Mouse (Mus musculus) layer of hippocampus, postnatal 36 days (tissue): ENCODE measurements at regions not wholly inside any gene's neighbourhood (a gene's known extent, or its start where the extent isn't known, plus 50 kb on each side); places are given as distances from the start of the nearest gene placed in this dataset.

Experiments
- DNase-seq, 2 experiments: peaks; one replicate each; pipeline ENCODE4 v3.0.0; 2022

DNA sequence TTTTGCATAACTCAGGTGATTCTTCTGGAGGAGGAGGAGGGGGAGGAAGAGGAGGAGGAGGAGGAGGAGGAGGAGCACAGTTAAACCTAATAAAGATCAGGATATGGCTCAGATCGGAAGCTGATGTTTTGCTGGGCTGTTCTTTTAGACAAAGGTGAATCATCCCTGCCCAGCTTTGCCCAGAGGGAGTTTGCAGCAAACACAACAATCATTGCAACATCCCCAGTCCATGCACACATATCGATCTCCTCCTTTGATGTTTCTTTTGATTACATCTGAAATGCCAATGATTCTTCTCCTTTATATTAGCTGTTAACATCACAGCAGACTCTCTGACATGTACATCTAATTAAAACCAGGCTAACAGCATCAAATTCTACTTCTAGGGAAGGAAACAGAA, 156.9 kb downstream of the Dad1 start:
- no peak for DNase-seq

DNA sequence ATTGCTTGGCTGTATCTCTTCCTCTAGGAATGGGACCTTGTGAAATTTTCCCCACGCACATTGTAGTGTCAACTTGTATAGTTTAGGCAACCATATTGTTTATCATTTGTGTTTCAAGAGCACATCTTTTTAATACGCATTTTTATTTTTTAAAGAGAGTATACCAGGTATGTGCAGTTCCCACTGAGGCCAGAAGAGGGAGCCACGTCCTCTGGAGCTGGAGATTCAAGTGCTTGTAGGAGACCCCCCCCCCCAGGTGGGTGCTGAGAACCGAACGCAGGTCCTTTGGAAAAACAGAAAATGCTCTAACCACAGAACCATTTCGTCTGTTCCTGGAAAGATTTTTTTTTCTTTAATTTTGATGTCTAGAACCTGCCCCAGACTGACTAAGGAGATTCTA, 161.5 kb downstream of the Dad1 start:
- no peak for DNase-seq

DNA sequence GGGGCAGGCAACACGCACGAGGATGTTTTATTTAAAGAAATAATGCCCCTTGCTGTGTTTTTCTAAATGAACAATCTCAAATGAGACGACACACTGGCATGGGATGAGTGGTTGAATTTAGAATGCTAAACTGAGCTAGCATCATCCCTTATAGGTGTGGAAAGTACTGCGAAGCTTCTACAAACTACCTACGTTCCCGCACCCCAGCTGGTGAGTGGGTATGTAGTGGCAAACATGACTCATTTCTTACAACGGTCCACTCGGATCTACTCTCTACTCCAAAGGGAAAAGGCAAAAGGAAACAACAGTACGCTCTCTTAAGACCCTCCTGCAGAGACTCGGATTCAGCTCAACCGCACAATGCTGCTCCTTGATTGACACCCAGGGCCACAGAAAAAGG, 167.2 kb downstream of the Dad1 start:
- DNase-seq, result no peak

DNA sequence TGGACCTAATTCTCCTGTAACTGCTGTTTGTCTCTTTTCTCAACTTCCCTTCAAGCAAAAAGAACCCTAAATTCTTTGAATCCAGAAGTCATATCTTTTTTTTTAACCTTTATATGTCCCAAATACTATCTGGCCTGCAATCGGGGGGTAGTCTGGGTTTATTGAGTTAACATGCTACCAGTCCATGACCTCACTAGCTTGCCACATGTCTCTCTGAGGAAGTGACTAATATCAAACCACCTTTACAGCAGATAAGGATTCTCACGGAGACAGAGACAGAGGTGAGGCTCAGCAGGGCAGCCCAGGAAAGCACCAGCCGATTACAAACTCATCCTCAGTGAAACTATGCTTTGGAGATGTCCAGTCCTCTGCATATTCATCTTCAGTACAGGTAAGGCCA, 179.2 kb downstream of the Dad1 start:
- no peak for DNase-seq

DNA sequence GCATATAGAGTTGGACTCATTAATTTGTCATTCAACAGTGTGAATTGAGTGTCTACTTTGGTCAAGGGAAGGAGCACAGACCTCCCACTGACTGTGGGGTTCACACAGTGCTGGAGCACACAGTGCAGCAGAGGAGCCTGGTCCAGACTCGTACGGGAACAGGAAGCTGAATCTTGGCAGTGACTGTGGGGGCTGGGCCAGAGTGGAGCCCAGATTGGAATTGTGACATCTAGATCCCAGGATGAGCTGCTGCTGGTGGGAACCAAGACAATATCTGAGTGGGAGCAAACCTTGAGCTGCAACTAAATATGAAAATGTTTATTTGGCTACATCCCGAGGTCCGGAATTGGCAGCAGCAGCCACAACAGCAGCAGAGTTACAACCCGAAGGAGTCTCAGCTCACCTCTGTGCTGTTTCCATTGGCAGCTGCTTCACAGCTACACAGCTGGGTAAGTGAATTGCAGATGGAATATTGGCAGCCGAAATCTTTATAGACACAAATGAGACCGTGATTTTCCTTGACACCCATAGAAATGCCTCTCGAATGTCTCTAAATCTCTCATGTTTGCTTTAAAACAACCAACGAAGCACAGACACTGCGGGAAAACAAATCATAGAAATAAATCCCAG, 181.5 kb downstream of the Dad1 start:
- DNase-seq, result no peak

DNA sequence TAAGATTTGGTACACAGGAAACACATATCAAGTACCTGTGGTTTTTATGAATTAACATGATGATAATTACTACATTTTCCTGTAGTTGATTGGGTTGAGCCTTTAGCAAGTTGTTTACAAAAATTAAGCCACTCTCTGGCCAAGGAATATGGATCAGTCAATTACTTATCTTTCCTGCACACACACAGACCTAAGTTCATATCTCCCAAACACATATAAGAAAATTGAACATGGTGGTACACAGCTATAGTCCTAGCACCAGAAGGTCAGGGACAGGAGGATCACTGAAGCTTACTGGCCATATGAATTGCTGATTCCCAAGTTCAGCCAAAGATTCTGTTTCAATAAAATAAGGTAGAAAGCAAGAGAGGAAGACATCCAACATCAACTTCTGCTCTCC, 183.7 kb downstream of the Dad1 start:
- DNase-seq, result no peak

DNA sequence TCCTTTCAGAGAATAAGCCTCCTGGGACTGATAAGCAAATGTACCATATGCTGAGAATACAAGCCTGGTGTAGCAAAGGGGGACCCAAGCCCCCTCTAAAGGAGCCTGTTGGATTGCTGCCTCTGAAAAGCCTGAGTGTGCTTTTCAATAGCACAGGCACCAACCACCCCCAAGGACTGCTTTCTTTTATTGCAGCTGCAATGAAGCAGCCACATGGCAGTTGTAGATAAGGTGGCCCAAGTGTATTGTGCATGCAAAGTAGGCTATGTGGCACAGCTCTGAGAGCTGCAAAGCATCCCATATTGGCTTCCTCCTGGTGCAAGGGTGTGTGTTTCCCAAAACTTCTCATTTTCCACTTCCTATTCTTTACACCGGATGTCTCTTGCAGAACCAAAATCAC, 185.2 kb downstream of the Dad1 start:
- DNase-seq, result no peak

DNA sequence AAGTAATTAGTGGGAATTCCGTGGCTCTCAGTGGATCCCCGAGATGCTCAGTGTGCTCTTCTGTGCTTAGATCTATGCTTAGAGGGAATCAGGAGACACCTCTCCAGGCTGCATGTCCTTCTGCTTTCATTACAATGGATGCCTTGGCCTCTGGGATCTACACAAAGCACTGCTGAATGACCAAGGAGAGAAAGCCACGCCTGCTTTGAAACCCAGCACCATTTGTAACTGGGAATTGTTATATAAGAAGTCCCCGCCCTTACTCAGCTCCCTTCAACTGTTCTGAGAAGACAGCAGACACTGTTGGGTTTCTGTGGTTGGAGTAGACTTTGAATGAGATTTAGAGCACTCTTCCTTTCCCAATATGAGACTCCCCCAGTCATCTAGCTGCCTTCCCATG, 188.4 kb downstream of the Dad1 start:
- no peak for DNase-seq

DNA sequence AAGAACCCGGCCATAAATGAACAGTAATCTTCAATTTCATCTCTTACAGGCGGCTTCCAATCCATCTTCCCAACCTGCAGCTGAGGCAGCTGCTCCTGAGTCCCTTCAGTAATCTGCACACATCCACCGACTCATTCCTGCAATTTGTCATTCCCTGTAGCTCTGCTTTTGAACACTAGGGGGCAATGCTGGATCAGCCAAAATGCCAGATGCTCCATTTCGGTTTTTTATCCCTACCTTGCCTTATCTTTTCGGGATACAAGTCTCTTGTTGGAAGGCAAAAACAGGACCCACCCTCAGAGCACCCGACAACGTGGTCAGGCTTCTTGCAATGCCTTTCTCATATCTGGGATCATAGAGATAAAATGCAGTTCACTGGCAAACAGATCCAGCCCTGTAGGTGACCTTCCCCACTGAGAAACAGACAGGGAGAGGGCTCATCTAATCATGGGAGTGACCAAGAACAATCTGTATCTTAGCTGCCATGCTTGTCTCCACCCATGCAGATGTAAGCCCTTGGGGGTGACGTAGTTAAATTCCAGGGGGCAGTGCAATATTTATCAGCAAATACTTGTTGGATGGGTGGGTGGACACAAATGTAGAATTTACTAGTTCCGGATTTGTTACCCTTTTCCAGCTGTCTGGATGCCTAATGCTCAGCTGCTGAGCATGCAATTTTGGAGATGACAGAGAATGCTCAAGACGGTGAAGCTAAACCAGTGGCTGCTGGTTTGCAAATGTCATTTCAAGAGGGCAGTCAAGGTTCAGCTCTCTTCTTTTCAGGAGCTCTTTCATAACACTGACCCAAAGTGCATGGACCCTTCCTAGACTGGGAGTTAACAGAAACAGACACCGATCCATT, 189.1 kb downstream of the Dad1 start:
- peak; percentile 69 to 82 for DNase-seq

DNA sequence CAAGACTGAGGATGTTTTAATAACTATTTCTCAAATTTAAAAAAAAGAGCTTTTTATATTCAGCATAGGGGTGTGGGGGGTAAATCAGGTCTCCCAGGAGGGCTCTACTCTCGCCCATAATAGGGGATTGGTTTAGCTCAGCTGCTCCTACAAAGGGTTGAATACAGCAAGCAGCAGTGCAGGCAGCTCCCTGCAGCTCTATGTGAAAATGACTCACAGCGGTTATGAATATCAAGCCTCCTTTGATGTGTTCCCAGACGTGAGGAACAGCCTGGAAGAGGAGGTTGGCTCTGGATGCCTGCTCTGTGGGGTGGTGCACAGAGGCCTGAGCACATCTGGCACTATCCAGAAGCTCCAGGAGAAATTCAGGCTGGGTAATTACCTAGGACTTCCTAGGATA, 192.3 kb downstream of the Dad1 start:
- DNase-seq, result no peak

DNA sequence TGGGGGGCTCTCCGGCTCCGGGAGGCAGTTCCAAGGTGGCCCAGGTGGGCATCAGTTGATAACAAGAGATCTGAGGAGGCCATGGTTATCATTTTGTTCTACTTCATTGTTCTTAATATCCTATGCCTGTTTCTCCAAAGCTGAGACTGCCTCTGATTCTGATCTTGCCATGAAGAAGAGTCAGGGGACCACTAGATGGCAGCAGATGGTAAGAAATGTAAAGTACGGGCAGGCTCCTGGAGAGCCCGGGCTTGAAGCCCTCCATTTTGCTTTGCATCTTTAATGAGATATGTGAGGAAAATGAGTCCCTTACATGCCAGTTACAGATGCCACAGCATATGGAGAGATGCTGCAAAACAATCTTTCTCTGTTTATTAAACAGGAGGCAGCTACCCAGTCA, 194.1 kb downstream of the Dad1 start:
- peak; percentile 65 to 76 for DNase-seq

DNA sequence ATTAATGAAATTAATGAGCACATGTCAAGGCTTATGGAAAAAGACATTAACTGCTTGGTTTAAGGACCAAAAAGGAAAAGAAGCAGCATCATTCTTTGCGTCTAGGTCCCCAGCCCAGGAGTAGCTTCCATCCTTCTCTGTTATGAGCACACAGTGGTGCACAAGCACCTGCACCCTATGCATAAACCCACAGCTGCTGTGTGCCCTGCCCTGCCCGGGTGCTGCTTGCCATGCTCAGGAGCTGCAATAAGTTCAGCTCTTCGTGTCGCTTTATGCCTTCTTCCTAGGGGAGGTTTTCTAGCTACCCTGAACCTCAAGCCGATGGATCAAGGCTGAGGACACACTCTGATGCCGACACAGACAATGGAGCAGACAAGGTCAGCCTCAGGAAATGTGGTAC, 194.8 kb downstream of the Dad1 start:
- DNase-seq, result no peak

DNA sequence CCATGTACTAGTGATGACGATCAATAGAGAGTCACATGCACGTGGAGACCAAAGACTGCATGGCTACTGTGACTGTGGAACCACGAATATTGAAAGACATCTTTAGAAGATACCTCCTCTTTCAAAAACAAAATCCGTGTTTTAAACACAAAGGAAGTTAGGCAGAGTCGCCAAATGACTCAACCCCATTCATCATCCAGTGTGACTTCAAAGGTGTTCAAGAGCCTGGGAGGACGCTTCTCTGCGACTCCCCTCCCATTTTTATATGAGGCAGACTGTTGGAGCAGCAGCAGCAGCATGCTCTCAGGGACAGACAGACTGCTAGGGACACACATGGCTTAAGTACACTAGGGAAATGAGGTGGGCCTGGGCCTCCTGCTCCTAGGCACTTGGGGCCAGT, 197.2 kb downstream of the Dad1 start:
- no peak for DNase-seq

DNA sequence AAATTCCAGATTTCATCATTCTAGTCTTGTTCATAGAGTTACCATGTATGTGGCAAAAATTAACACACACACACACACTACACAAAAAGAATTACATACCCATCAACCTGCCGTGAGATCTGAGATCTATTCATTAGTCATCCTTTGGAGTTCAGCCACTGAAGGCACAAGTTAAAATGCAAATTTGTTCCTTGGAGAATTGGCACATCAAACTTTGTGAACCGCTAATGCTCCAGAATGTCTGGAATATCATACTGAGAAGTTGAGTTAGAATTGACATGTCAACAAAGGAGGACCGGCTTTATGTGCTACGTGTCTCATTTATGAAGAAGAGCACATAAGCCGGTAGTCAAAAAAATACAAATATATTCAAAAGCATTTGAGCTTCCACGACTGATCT, 198.5 kb downstream of the Dad1 start:
- no peak for DNase-seq

DNA sequence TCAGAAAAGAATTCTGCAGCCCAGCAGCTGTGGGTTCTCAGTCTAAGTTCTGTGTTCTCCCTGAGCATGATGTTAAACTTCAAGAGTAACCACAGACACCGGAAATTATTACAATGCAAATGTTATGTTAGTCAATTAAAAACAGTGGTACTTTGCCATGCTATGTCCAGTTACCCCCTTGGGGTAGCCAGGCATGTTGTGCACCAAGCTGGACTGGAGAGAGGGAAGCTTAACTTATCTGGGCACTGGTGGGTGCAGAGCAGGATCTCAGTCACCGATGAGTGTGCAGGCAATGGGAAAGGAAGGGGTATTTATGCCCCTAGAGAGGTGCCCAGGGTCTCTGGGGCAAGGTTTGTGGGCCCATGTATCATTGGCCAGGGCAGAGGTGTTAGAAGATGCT, 211.6 kb downstream of the Dad1 start:
- no peak for DNase-seq

DNA sequence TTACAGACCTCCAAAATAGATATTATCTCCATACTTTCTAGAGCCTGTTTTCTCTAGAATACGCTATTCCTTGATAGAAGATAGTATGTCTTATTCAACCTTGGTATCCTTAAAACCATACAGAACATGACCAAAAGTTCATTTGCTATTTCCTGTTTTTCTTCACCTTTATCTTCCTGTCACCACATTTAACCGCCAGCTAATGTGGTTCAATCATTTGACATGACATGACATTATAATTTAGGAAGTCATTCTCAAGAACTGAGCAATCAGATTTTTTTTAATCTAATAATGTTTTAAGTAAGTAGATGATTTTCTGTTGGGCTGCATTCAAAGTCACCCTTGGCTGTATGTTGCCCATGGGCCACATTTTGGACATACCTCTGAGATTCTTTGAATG, 213.3 kb downstream of the Dad1 start:
- no peak for DNase-seq

DNA sequence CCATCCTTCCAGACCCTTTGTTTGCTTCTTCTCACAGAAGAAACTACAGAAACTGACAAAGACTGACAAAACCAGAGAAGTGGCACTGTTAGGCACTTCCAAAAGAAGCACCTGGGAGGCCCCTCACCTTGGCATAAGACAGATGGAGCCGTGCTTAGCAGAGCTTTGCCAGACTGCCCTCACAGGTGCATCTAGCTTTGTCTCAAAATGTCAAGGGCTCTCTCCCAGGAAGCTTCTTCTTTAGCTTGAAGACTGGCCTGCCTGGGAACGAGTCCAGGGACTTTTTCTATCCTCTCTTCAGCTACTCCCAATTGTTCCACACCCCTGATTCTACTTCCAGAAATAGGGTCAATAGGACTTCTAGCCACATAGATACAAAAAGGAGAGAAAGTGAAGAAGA, 219.4 kb downstream of the Dad1 start:
- DNase-seq, result no peak

DNA sequence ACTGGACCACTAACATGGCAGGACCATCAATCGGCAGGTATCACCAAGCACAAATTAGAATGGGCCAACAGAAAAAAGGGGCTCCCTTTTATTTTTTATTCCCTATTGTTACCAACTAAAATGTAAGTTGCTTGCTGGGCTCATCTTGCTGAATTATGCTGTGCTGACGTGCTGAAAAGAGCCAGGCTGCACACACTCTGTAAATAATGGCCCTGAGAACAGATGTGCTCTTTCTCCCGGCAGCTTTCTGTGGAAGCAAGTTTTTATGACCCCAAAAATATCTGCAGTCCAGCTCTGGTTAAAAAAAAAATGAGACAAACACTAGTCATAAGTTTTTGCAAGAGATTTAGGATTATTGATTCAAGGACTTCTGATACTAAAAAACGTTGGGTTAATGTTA, 230.4 kb downstream of the Dad1 start:
- no peak for DNase-seq

DNA sequence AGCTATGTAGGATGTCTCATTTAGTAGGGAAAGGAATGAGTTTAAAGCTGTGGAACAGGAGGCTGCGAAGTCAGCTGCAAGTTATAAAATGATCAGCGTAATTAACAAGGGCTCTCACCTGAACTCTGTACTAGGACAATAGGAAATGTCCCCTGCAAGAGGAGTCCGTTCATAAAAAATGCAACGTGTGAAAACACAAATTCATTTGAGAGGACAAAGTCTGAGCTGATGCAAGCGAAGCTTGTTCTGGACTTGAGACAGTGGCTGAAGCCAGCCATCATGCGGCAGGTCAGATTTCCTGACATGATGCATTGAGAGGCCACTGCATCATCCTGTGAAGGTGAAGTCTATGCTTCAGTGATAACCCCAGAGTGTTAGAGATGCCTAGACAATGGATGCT, 232.5 kb downstream of the Dad1 start:
- no peak for DNase-seq

DNA sequence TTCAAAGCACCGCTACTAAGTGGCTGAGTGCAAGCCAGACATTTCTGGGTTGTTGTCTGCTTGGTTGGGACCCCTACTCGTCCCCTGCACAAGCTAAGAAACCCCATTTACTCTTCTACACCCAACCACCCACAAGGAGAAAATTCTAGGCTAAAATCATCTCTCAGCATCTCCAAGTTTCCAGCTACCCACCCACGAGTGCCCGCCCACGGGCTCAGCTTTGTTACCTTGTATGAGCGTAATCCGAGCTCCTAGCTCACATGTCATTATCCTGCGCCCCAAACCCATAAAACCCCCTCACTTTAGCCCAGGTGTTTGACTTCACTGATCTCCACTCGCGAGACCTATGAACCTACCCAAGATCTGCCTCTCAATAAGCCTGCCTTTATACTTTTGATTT, 239.3 kb downstream of the Dad1 start:
- DNase-seq, result no peak

DNA sequence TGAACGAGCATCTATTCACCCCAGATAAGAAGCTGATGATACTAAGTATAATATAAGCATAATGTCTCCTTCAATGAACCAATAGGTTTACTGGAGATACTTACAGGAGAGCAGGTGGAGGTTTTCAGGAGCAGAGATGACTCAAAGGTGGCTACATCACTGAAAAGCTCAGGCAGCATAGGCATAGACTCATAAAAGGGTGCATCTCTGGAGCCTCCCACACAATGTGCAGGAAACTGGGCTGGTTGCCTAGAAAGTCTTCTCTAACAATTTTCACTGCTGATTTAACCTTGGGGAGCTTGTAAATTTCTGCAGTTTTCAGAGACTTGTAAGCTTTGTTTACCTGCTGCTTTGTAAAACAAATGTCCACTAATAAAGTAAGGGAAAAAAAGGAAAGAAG, 251.8 kb downstream of the Dad1 start:
- DNase-seq, result peak; percentile 30 to 33

DNA sequence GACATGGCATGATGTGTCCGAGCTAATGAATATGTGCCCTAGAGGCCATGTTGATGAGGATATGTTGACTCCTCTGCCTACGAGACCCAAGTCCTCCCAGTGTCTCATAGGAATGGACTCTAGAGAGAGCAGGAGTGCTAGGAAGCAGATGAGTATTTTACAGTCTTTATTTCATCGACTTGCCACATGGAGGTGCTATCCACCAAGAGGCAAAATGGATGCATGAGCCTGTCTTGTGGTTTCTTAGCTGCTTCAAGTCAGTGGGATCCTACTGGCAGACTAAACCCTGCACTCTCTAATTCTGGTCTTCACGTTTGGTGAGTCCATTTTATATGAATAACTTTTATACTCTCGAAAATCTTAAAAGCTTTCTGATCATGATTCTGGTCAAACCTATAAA, 253.4 kb downstream of the Dad1 start:
- no peak for DNase-seq

DNA sequence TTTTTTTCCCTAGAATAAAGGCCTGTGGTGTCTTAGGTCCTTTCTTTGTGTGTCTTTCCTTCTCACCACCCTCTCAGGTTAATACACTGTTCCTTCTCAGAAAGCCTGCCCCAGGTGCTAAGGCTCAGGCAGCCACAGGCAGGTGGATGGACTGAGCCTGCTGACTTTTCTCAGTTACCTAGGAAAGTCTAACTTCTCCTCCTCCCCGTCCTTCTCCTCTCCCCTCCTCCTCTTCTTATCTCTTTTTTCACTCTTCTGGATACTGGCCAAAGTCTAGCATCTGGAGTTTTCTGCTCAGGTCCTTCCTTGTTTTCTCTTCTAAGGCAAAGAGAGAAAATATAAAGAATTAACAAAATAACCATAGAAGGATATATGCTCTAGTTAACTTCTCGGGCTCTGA, 260.5 kb downstream of the Dad1 start:
- no peak for DNase-seq

DNA sequence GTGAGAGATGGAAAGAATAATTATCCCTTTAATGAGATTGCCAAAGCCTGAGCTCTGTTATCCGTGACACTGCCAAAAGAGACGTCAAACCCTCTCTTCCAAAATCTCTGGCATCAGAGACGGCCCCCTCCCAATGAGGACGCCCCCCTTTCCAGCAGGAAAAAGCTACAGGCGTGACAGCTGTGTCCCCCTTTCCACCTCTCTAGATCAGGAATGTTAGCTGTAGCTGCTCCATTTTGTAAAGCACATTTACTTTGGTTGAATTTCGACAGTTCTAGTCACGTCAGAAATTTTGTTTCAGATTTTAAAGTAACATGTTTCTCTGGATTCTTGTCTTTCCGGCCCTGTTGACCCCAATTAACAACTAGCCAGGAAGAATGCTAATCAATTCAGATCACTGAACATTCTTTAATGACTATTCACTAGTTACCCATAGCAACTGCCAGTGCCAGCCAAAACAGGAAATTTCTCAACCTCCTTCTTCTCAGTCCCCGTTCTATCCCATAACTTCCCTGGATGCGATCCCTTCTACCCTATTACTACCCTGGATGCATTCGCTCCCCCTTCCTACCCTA, 261.1 kb downstream of the Dad1 start:
- DNase-seq, result no peak
